Mouse (Mus musculus) thymus, postnatal 36 days (tissue): ENCODE data around the gene Ndrg4.

Experiments
- DNase-seq, 2 experiments: peaks; one replicate each; pipeline ENCODE4 v3.0.0; 2022; ENCODE audit warnings: mixed read lengths in 2 of 2

The Ndrg4 gene

DNA sequence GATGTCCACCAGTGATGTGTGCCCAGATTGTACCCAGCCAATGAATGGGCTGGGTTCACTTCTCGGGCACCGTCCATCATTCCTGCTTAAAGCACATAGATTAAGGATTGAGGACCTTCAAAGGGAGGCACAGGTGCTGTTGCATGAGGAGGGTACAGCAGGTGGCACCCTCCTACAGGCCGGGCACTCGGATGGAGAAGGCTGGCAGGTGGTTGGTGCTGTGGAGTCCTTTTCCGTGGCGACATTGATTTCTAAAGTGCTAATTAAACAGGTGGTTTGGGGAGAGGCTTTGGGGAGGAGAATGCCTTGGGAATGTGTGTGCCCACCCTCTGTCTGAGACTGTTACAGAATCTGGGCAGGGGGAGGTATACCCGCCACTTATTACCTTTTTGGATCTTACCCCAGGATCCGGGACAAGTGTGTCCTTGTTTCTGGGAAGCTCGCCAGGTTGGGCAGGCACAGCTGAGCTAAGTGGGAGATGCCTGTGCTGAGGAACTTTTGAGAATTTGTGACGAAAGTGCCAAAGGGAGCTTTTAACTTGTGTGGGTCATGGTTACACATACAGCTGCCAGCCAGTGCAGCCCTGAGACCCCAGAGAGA lies 11.4 kb downstream of the Ndrg4 start:
- DNase-seq: no peak

DNA sequence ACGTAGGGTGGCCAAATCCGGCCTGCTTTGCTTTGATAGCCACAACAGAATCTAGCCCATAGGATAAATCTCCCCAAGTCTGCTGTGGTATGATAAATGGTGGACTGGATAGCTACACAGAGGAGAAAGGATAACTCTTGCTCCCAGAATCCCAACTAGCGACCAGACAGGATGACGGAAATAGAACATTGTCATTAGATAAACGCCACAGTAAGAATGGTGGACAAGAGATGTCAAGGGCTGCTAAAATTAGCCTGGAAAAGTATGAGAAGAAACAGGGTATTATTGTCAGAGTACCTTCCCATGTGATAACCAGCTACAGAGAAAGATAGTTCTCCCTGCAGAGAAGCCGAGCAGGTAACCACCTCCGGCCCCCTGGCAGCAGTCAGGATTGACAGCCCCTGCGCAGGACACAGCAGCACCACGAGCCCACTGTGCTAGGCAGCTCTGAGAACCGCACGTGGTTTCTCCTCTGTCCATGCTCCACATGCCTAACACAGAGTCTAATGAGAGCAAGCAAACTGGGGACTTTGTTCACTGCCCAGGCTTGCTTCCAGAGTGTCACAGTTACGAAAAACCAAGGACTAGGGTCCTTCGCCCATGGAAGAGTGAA lies 14.3 kb downstream of the Ndrg4 start:
- DNase-seq: peak in 1 of 2 experiments; percentile 16

DNA sequence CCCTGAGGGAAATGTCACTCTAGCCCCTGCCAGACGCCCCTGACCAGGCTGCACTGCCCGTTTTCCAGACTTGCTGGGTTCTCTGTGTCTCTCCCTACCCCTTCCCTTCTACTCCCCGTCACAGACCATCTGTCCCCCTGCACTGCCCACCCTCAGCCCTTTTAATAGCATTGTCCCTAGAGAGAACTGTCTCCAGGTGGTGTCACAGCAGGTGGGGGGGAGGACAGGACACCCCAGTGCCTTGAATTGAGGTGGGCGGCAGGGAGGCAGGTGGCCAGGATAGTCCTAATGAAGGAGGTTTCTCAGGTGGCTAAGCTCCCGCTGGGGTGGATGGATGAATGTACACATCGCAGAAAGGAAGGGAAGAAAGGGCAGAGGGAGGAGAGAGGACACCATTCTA lies 17.9 kb downstream of the Ndrg4 start:
- DNase-seq: no peak

DNA sequence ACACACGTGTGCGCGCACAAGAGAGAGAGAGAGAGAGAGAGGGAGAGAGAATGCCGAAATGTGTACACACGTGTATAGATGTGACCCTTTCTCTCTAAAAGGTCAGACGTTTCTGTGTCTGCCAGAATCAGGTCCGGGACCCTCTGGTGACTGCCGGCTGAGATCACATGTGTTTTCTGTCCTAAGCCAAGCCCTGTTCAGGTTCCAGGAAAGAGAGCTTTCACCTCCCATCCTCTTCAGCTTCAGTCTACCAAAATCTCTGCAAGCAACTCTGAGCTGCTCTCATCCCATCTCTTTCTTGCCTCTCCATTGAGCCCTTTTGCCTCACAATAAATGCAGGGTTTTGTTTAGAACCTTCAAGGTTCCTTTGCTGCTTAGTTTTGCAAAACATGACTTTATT lies 19.9 kb downstream of the Ndrg4 start:
- no peak for DNase-seq

DNA sequence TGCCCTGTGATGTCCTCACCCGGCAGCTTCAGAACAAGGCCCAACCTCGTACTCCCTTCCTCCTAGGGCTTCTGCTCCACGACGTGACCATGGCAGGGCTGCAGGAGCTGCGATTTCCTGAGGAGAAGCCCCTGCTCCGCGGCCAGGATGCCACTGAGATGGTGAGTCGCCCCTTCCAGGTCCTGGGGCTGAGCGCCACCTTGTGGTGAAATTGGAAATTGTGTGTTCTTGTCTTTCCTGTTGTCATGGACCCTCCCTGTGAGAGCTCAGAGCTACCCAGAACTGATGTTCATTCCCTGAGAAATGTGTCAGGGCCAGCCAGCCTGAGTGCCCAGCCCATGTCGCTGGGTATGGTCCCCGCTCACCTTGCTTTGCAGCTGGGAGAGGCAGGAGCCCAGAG lies 20.3 kb downstream of the Ndrg4 start:
- peak; percentile 72 to 78 for DNase-seq

DNA sequence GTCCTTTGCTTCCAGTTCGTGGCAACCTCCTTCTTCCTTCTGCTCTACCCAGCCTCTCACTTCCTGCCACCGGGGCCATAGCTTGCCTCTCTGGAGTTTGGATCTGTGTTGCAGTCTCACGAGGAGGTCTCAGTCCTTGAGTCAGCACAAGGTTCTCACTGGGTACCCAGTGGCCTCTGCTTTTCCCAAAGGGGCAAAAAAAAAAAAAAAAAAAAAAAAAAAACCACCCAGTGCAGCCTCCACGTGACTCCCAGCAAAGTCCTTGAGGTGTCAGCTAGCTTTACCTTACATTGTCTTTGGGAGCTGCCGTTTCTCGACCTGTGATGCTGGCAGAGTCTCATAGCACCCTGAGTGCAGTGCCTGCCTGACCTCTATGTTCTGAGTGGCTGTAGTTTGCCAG lies 21.4 kb downstream of the Ndrg4 start:
- DNase-seq: no peak

DNA sequence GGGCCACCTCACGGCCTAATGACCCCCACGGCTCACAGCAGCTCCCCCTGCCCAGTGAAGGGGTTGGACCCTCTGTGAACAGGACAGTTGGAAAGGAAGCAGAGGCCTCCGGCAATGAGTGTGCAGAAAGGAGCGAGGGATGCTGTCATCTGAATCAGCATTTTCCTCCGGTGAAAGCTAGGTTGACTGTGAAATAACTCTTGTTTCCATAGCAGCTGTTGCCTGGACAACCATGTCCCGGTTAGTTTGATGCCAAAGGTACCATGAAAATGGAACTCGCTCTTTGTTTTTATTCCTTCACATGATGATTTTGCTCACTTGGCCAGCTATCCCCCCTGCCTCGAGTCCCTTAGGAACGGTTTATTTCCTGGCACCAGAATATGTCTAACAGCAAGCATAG lies 23.5 kb downstream of the Ndrg4 start:
- DNase-seq: no peak

DNA sequence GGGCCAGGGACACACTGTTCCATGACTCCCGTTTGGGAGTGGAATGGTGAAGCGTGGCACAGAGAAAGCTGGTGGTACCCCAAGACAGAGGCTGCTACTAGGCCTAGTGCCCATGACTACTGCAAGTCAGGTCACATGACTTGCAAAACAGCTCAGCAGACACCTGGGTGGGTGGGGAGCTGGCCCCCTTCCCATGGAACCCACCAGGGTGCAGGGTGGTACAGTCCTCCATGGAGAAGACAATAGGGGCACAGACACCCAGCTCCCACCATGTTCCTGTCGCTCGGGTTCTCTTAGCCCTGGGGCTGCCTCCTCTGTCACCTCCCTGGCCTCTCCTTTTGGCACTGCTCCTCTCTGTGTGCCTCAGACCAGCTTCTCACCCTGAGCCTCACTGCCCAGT lies 25.0 kb downstream of the Ndrg4 start:
- DNase-seq: no peak

DNA sequence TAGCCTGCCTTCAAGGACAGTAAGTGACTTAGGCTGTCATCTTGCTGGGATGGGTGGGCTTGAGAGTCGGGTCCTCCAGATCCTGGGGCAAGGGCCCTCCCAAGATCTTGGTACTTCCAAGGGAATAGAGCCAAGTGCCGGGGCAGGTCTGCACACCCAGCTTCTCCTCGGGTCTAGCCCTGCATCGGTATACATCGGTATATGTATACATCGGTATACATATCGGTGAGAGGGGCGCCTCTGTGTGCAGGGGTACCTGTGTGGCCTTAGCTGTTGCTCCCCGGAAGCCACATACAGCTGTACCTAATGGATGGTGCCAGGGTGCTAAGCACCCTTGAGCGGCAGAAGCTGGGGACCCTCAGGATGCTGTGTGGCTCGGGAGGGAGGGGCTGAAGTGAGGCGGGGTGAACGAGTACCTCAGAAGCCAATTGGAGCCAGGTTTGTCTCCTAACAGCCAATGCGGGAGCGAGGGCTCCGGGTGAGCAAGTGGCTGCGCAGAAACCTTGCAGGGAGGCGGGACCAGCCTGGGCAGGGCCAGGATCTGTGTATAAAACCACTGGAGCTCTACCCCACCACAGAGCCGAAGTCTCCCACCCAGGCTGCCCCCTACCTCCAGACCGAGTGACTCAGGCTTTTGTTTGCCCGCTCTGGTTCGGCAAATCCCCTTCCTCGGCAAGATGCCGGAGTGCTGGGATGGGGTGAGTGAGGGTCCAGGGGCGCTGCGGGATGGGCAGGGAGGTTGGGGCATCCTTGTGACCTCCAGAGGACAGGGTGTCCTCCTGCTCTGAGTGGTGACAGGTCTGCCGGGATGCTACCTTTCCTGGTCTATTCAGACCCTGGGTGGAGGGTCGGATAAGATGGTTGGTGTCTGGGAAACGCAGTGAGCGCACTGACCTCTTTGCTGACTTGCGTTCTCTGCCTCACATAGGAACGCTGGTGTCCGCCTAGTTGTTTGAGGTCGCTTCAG lies 26.0 kb downstream of the Ndrg4 start:
- DNase-seq: peak; percentile 78 to 88

DNA sequence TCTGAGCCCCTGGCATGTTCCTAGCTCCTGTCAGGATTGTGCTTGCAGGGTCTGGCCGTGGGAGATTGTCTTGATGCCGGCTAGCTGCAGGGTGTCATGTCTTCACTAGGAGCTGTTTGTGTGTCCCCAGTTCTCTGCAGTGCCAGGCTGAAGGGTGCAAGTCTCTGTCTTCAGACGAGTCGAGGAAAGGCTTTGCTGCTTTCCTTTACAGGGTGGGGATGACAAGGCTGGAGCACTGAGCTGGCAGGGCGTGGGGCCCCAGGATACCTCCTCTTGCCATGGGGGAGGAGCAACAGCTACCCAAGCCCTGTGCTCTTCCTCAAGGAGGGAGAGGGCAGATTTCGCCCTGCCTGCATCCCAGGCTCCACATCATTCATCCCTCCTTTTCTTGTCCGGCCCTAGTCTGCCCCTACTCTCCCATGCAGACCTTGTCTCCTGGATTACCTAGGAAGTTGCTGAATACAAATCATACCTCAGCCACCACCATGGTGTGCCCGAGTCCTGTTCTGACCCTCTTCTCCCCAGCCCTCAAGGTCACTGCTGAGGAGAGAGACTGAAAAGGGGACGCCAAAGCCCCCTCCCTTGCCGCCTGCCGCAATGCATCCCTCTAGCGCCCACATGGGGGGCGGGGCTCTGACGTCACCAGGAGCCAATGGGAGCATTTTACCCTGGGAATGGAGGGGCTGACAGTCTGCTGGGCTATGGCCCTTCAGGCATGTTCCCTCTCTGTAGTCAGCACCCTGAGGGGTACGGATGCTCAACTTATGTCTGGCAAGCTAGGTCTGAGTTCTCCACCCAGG lies 26.9 kb downstream of the Ndrg4 start:
- DNase-seq: no peak

DNA sequence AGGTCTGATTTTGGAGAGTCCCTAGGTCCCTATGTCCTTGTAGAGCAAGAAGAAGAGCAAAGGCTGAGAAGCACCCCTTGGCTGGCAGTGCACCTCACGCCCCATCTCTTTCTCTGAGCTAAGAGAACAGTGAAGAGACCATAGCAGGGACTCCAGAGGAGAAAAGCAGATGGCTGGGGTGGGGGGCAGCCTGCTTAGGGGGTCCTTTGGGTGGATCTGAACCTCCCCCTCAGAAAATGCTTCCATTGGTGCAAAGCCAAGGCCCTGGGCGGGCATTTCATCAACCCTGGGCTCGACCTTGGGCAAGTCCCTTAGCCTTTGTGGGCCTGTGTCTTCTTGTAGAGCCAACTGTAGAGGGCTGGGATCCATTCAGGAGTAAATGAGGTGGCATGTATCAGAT lies 27.8 kb downstream of the Ndrg4 start:
- DNase-seq: no peak

DNA sequence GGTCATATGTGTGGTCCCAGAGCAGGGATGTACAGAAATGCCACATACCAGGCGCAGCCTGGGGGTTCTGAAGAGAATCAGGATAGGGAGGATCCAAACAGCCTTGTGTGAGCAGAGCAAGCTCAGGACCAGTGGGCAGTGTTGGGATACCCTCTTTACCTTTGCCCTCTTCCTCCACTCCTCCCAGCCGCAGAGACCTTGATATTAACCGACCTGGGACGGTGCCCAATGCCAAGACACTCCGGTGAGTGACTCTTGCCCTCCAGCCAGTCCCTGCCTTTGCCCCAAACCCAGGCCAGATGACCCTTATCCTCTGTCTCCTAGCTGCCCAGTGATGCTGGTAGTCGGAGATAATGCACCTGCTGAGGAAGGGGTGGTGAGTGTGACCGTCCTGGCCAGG lies 32.8 kb downstream of the Ndrg4 start:
- no peak for DNase-seq

DNA sequence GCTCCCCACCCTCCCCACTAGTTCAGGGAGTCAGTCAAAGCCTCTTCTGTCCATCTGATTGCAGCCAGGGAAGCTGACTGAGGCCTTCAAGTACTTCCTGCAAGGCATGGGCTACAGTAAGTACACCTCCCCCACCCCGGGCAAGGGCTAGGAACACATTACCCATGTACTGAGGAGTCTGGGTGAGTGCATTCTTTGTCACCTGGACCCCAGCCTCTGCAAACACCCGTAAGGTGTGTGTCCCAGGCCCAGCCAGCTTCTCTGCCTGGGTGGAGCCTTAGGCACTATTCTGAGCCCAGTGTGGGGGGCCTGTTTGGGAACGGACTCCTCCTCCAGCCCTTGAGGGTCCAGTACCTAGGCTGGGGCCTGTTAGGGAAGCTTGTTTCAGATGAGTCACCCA lies 34.2 kb downstream of the Ndrg4 start:
- no peak for DNase-seq

DNA sequence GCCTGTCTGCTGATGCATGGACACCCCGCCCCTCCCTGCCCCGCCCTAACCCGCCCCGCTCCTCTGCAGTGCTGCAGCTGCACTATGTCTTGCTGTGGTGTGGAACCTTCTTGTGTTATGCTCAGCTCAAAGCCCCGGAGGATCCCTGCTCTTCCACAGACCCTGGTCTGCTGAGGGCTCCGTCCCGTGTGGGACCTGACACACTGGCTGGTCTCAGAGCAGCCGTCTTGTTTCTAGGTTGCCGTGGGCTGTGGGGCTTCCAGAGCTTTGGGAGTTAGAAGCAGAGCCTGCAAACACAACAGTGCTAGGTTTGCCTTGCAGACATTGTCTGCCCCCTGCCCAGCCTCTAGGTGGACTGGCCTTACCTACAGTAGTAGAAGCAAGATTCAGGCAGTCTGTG lies 35.6 kb downstream of the Ndrg4 start:
- DNase-seq: no peak

DNA sequence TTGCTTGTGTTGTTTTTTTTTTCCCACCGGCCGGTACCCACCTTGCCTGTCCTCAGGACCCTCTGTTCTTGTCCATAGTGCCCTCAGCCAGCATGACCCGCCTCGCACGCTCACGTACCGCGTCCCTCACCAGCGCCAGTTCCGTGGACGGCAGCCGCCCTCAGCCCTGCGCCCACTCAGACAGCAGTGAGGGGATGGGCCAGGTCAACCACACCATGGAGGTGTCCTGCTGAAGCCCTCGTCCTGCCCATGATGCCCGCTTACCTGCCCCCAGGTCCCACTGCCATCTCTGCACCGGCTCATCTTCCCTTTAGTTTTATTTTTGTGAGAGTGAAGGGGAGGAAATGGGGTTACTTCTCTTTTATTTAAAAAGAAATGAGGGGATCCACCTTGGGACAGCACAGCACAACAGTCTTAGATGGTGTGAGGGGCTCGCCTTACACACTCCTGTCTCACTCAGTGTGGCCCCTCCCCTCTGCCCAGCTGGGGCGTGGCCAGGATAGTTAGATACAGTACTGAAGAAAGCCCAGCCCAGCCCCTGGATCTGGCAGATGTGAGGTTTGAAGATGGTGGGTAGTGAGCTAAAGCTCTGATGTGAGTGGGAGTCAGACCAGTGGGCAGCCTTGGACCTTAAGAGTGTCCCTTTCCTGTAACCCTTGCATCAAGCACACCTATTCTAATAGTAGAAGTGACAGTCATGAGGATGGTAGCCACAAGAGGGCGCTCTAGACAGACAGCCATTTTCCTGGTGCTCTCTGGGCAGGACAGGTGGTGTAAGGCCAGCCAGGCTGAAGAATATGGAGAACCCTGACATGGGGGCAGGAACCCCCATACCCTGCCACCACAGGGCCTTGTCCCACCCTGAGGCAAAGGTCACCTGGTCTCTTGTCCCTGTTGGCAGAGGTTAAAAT lies 36.6 kb downstream of the Ndrg4 start:
- peak; percentile 62 to 75 for DNase-seq

DNA sequence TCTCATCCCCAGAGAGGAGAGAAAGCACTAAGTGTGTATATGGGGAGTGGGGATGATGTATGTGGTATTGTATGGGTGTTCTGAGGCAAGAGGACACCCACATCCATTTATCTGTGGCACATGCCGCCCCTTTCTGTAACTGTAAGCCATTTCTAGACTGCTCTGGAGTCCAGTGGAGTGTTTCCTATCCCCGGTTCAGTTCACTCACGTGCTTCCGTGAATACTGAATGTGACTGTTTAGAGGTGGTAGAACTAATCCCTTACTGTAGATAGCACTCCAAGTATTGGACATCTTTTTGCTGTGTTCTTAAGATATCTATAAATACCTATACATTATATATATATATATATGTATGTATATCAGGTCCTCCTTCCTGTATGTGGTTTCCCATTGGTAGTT lies 37.6 kb downstream of the Ndrg4 start:
- DNase-seq: no peak

DNA sequence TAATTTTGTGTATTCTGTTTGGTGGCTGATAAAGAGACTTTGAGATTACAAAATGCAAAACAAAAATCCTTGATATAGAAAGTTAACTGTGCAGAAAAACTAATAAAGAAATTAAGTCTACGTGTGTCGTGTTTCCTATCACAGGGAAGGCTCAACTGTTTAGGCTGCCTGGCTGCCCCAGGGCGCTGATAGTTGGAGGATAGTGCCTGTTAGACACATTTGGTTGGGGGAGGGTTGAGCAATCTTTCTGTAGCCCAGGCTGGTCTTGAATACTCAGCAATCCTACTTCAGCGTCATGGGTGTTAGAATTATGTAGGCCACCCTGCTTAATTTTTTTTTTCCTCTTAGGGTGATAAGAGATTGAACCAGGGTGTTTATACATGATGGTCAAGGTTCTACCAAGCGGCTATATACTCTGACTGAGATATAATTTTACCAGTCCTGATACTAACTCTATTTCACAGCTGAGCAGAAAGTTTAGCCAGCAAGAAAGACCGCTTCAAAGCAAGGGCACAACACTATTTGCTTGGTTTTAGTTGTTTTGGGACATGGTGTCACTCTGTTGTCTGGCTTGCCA lies 38.1 kb downstream of the Ndrg4 start:
- no peak for DNase-seq

DNA sequence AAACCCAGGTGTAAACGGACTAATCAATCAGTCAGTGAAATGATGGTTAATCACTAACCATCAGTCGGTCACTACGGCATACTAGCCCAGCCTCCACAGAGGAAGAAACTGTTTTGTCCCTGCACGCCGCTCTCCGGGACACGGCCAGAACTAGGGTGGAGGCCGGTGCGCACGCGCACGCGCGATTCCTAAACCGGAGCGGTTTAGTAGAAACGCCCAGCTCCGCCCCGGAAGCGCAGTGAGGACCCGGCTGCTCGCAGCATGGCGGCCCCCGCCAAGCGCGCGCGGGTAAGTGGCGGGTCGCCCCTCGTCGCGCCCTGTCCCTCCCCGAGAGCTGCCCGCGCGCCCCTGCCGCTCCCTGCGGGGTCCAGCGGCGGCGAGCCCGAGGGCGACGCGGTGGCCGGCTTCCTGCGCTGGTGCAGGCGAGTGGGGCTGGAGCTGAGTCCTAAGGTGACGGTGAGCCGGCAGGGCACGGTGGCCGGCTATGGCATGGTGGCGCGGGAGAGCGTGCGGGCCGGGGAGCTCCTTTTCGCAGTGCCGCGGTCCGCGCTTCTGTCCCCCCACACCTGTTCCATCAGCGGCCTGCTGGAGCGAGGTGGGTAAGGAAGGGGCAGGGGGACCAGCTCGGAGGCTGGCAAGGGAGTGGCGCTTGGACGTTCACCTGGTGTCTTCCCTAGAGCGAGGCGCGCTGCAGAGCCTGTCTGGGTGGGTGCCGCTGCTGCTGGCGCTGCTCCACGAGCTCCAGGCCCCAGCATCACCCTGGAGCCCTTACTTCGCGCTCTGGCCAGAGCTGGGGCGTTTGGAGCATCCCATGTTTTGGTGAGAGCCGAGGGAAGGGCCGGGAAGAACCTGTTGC lies 39.1 kb downstream of the Ndrg4 start, which contains the start of gene Setd6:
Setd6 (plus strand) TSS at position 206 of the 856 bp plus-strand sequence.
- peak; percentile 82 to 88 for DNase-seq

DNA sequence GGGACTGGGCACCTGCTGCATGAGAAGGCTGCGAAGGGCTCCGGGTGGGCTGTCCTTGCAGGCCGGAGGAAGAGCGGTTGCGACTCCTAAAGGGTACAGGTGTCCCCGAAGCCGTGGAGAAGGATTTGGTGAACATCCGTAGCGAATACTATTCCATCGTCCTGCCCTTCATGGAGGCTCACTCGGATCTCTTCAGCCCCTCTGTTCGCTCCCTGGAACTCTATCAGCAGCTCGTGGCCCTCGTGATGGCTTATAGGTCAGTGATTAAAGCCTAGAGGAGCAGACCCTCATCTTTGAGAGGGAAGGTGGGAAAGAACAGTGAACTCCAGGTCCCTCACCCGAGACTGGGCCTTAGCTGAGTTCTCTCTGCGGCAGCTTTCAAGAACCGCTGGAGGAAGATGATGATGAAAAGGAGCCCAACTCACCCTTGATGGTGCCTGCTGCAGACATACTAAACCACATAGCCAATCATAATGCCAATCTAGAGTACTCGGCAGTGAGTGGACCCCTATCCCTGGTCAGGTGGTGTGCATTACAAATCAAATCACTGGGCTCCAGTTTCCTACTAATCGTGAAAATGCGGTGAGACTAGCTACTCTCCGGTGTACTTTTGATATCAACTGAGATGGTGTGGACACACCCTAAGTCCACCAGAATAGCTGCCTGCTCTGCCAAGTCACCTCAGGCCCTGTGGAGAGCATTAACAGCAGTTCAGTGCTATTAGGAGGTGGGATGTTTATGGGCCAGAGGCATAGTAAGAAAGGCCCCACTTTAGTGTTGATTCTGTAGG lies 40.0 kb downstream of the Ndrg4 start:
- DNase-seq: no peak

DNA sequence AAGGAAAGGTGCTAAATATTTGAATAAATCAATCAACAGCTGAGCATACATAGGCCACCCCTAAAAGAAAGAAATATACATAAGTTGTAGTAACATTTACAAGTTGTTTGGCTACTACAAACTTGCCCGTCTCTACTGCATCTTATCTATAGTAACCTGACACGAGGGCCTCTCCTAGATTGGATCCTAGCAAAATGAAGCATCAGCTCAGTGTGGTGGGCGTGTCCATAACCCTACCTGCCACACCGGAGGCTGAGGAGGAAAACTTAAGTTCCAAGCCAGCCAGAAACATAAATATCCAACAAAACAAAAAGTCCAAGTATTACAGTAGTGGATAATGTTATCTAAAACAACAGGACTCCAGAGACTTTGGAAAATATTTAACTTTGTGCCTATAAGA lies 50.8 kb downstream of the Ndrg4 start:
- DNase-seq: no peak
